Mouse (Mus musculus) stomach, postnatal 0 days (tissue): ENCODE results near the gene Isoc2a. TPM values are rescaled to one million over a fixed set of nuclear protein-coding genes. Genes with fewer than 3 reads are reported as not detected.
"Not testable (repeated sequence)": the region's sequence is repeated elsewhere in the genome, so short reads cannot be mapped to it uniquely, and the experiment has no call there.

ENCODE experiments used
- ATAC-seq: fragments of 200-750 bp; cut with Nextera tagmentation; 2 replicates; pipeline ENCODE4 v1.8.0; 2017; ENCODE audit not compliant: low FRiP score, low TSS enrichment
- DNase-seq: peaks from one replicate; pipeline ENCODE4 v3.0.0-alpha.2; 2016; ENCODE audit warnings: low spot score
- H3K27ac ChIP-seq: fragments of 300-500 bp; sonication (generic); replicated peaks from 2 replicates; pipeline ENCODE4 v1.5.1; 2014; ENCODE audit warnings: mild to moderate bottlenecking, control low read depth
- H3K27me3 ChIP-seq: fragments of 300-500 bp; sonication (generic); 2 replicates; pipeline ENCODE4 v1.6.1; 2014; ENCODE audit warnings: low read length; ENCODE audit not compliant: control insufficient read depth, insufficient read depth
- H3K36me3 ChIP-seq: fragments of 300-500 bp; sonication (generic); 2 replicates; pipeline ENCODE4 v1.6.1; 2014; ENCODE audit warnings: low read length, mixed read lengths; ENCODE audit not compliant: control insufficient read depth, insufficient read depth
- H3K4me1 ChIP-seq: fragments of 300-500 bp; sonication (generic); replicated peaks from 2 replicates; pipeline ENCODE4 v1.6.1; 2014; ENCODE audit warnings: antibody characterized with exemption; ENCODE audit not compliant: control insufficient read depth, insufficient read depth
- H3K4me2 ChIP-seq: fragments of 300-500 bp; sonication (generic); replicated peaks from 2 replicates; pipeline ENCODE4 v1.6.1; 2014; ENCODE audit warnings: low read depth, mild to moderate bottlenecking, control low read depth, moderate library complexity
- H3K4me3 ChIP-seq: fragments of 300-500 bp; sonication (generic); 2 replicates; pipeline ENCODE4 v1.5.1; 2014; ENCODE audit warnings: low read depth, low read length, control low read depth
- H3K9ac ChIP-seq: fragments of 300-500 bp; sonication (generic); 2 replicates; pipeline ENCODE4 v1.6.1; 2014; ENCODE audit warnings: mild to moderate bottlenecking, low read length, control low read depth, mixed read lengths
- H3K9me3 ChIP-seq: fragments of 300-500 bp; sonication (generic); 2 replicates; pipeline ENCODE4 v1.6.1; 2016; ENCODE audit warnings: low read length; ENCODE audit not compliant: control insufficient read depth
- CTCF ChIP-seq: IDR thresholded peaks from 2 replicates; pipeline ENCODE4 v1.5.1; 2016; ENCODE audit warnings: antibody characterized with exemption, low read depth, mild to moderate bottlenecking, moderate library complexity
- EP300 ChIP-seq: optimal IDR thresholded peaks from 2 replicates; pipeline ENCODE3; 2016; ENCODE audit warnings: antibody characterized with exemption
- WGBS: fragments of 180-500 bp; shearing (Covaris S2); extraction: QIAGEN DNeasy Blood & Tissue Kit; methylation state at CpG from one replicate; pipeline ENCODE4 v1.1.7; 2014; 5-methylcytosine and 5-hydroxymethylcytosine counted together
- polyA plus RNA-seq: library from polyadenylated mRNA; unstranded; fragments of >200 nt; fragmentation: Nextera tagmentation; extraction: Ambion mirVana; gene quantifications from 2 replicates; pipeline ENCODE4 v1.2.1, GENCODE M21; 2015

The Isoc2a gene
- polyA plus RNA-seq, 1 experiment from 2014 or later, result 0.67 TPM

- Histone ChIP-seq H3K27ac (peak overlapping the region; percentile 91), H3K4me1 (0 out of 2 replicates have a peak, but pooled peaks cover 5% of the 10 kb centered on the region), H3K4me3 (peak overlapping the region; percentile 59), H3K9ac (peak overlapping the region; percentile 72), H3K36me3 (no peaks in the 10 kb centered on the region), H3K4me2 (peak overlapping the region; percentile 65), H3K9me3 (no peaks in the 10 kb centered on the region), H3K27me3 (no peaks in the 10 kb centered on the region)
- 14% methylated on average over 10 of the region's 10 CpGs for WGBS
- DNase-seq, result no peak
- TF ChIP-seq CTCF, result no peak
- no peak for TF ChIP-seq EP300
- ATAC-seq, result 0 out of 2 replicates have a peak, but pooled peaks have one; percentile 1
Observed at GRCm38 (mm10) chr7:4866631-4867180, 10.2 kb upstream of the Isoc2a start.

GRCm38 (mm10) chr7:4870133-4870532 lies 6.8 kb upstream of the Isoc2a start, which contains the start of gene Isoc2b:
Isoc2b (minus strand) TSS chr7:4870258.
- H3K36me3 ChIP-seq, result no peaks in the 10 kb centered on the region
- no peak within 1 kb of the TSS for H3K4me2 ChIP-seq
- 0 out of 2 replicates have a peak, but pooled peaks cover 5% of the 10 kb centered on the region for H3K4me1 ChIP-seq
- H3K9me3 ChIP-seq, result no peaks in the 10 kb centered on the region
- DNase-seq (no peak), ATAC-seq (no peak)
- H3K9ac ChIP-seq, result no peak within 1 kb of the TSS
- 34% methylated on average over 6 of the region's 6 CpGs for WGBS
- H3K27ac ChIP-seq, result no peak within 1 kb of the TSS
- TF ChIP-seq CTCF (peak; percentile 36), EP300 (no peak)
- H3K27me3 ChIP-seq, result no peaks in the 10 kb centered on the region
- no peak within 1 kb of the TSS for H3K4me3 ChIP-seq

GRCm38 (mm10) chr7:4877226-4877625 lies 273 bp downstream of the Isoc2a start:
- DNase-seq (no peak), ATAC-seq (0 out of 2 replicates have a peak, but pooled peaks have one; percentile 4)
- no peaks in the 10 kb centered on the region for H3K36me3 ChIP-seq
- peak overlapping the region; percentile 52 for H3K4me3 ChIP-seq
- TF ChIP-seq CTCF, result no peak
- TF ChIP-seq EP300, result no peak
- WGBS, result 9% methylated on average over 11 of the region's 11 CpGs
- H3K27me3 ChIP-seq, result no peaks in the 10 kb centered on the region
- H3K4me2 ChIP-seq, result peak overlapping the region; percentile 78
- no peaks in the 10 kb centered on the region for H3K9me3 ChIP-seq
- peak overlapping the region; percentile 72 for H3K9ac ChIP-seq
- peak overlapping the region; percentile 81 for H3K27ac ChIP-seq
- H3K4me1 ChIP-seq, result peaks cover 6% of the 10 kb centered on the region; the same call in 1 of the 2 replicates

- H3K36me3 ChIP-seq, result no peaks in the 10 kb centered on the region
- peak overlapping the region; percentile 78; the same call in 1 of the 2 replicates for H3K4me2 ChIP-seq
- peak; percentile 51 for TF ChIP-seq CTCF
- no peak for TF ChIP-seq EP300
- ATAC-seq (no peak), DNase-seq (no peak)
- H3K27ac ChIP-seq, result no peak overlapping the region
- H3K9me3 ChIP-seq, result no peaks in the 10 kb centered on the region
- H3K4me3 ChIP-seq, result no peak overlapping the region
- no peak overlapping the region for H3K9ac ChIP-seq
- H3K4me1 ChIP-seq, result peaks cover 6% of the 10 kb centered on the region; the same call in 1 of the 2 replicates
- H3K27me3 ChIP-seq, result no peaks in the 10 kb centered on the region
Observed at GRCm38 (mm10) chr7:4878186-4878585, 1.2 kb downstream of the Isoc2a start.

- not testable (repeated sequence) for H3K4me2 ChIP-seq, H3K9me3 ChIP-seq, H3K4me3 ChIP-seq, H3K27me3 ChIP-seq, H3K27ac ChIP-seq, H3K36me3 ChIP-seq, ATAC-seq, H3K4me1 ChIP-seq, H3K9ac ChIP-seq, DNase-seq
- WGBS, result 79% methylated on average over 1 of the region's 1 CpGs
Observed at GRCm38 (mm10) chr7:4879036-4879435, 2.1 kb downstream of the Isoc2a start.

GRCm38 (mm10) chr7:4886680-4887079 lies 9.7 kb downstream of the Isoc2a start:
- DNase-seq (no peak), ATAC-seq (no peak)
- Histone ChIP-seq H3K4me2 (no peak overlapping the region), H3K36me3 (no peaks in the 10 kb centered on the region), H3K9ac (no peak overlapping the region), H3K4me3 (no peak overlapping the region), H3K9me3 (no peaks in the 10 kb centered on the region), H3K27ac (no peak overlapping the region), H3K4me1 (no peaks in the 10 kb centered on the region), H3K27me3 (no peaks in the 10 kb centered on the region)
- no peak for TF ChIP-seq CTCF
- TF ChIP-seq EP300, result no peak
- 12% methylated on average over 4 of the region's 4 CpGs for WGBS
